Mouse (Mus musculus) layer of hippocampus, adult 11-12 months (tissue): ENCODE results near the gene Mtus2.
"Not testable (repeated sequence)": the region's sequence is repeated elsewhere in the genome, so short reads cannot be mapped to it uniquely, and the experiment has no call there.

ENCODE experiments used
- DNase-seq: peaks from one replicate; pipeline ENCODE4 v3.0.0; 2022; ENCODE audit warnings: low spot score

Gene Mtus2

DNA sequence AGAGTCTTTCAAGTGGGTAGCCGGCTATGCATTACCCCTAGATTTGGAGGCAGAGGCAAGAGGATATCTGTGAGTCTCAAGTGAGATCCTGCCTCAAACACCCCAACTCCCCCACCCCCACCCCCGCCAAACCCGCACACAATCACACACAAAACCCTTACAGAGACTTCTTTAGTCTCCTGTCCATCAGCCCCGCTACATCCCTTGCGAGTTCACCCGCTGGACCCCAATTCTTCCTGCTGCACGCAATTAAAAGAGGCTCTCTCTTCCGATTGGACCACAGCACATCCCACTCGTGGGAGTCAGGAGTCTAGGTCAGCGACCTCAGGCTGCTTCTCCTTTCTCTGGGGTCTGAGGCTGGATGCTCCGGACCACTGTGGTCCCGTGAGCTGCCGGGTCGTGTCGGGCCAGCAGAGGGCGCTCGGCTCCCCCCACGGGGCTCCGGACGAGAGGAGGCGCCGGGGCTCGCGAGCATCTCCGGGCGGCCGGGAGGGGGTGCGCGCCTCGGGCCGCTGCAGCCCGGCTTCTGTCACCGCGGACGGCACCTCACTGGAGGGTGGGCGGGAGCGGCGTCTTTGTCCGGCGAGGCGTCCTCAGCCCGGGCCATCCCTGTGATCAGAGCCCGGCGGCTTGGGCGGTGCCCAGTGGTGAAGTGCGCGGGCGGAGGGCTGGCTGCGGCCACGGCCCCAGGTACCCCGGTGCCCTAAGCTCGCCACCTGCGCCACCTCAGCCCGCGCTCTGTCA lies at the start of gene Mtus2:
Gene Mtus2, plus strand, starts transcription at position 500 of the 744 bp plus-strand sequence.
- peak; percentile 88 for DNase-seq

GRCm38 (mm10) chr5:147907851-147908250 lies 49.3 kb upstream of the Mtus2 start:
- no peak for DNase-seq

- peak; percentile 16 for DNase-seq
Observed at GRCm38 (mm10) chr5:147910807-147911509, 46.2 kb upstream of the Mtus2 start.

DNA sequence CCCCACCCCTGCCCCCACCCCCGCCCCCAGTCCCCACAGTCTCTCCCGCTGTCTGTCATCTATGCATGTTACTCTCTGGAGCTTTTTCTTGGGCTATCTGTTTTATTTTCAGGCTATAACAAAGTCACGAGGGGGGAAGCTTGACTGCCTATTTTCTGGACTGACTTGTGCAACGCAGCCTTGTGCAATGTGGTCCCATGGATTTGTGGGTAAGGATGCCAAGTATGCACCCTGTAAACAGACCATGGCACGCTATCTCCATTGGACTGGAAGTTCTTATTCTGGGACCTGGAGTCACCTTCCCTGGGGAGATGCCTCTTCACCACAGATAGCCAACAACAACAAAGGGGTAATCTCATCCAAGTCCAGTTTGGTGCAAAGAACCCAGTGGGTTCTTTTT lies 45.4 kb upstream of the Mtus2 start:
- DNase-seq: peak; percentile 26

DNA sequence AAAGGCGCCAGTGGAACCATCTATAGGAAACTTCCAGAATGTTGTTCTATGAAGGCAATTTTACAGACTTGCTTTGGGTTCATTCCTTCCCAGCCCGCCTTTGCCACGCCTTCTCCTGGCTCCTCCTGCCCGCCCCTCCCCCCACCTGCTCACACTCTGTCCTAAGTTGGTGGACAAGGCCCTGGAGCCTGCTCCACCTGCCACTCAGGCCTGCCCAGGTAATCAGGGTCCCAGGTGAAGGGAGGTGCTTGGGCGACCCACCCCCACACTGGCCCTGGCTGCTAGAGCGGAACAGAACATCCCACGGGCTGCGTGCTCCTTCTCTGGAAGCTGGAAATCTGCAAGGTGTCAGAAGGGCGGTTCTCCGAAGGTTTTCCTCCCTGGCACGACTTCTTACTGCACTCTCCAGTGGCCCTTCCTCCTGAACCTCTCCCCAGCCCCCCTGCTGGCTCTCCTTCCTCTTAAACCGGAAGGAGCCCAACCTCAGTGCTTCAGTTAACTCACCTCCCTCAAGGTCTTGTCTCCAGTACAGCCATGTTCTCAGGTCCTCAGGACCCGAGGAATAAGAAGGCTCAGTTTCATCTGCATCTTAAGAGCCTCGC lies 43.8 kb upstream of the Mtus2 start:
- DNase-seq: no peak

GRCm38 (mm10) chr5:147915038-147915566 lies 42.0 kb upstream of the Mtus2 start:
- no peak for DNase-seq

- DNase-seq: no peak
Observed at GRCm38 (mm10) chr5:147916171-147916570, 40.9 kb upstream of the Mtus2 start.

DNA sequence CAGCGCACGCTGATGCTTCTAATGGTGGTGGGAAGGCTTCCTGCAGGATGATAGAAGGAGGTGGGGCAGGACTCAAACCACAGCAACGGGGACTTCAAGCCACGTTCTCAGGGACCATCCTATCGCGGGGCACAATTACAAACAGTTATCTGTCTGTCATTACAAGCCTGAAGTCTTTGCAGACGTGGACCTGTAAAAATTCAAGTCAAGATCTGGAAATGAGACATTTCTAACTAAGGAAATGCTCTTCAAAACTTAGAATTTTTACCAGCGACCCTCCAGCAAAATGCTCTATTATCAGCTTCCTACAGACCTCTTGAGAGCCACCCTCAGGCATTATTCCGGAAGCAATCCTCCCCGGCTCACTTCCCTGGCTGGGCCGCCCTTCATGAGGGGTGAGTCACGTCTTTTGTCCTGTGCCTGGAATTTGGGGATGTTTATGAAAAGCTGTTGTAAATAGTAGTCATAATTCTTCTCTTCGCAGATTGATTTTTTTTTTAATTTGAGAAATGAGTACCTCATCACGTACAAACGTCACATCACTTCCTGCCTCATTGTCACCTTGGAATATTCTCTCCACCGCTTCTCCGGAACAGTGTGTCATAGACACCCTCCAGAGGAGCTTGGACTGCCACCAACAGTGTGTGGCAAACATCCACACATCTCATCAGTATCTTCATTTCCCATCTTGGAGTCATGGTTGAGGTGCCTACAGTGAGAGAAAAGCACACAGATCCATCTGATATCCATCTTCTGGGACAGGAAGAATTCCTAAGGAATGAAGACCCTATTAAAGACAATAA lies 38.9 kb upstream of the Mtus2 start:
- DNase-seq: no peak

GRCm38 (mm10) chr5:147924621-147925020 lies 32.5 kb upstream of the Mtus2 start:
- DNase-seq: no peak

GRCm38 (mm10) chr5:147925935-147926604 lies 31.1 kb upstream of the Mtus2 start:
- DNase-seq: no peak

GRCm38 (mm10) chr5:147928668-147929497 lies 28.2 kb upstream of the Mtus2 start:
- DNase-seq: no peak

DNA sequence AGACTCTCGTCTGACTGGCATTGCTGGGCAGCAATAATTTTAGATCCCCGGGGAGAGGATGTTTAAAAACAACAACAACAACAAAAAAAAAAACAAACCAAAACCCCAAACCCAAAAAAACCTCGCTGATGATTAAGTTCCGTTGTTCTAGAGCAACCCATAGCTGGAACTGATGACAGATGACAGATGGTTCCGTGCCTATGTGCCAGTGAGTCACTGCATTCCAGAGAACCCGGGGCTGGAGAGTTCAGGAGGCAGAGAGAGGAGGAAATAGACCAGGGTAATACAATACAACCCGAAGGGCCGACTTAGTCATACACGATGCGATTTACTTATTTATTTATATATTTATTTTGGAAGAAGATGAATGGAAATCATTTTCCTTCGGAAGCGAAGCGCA lies 22.0 kb upstream of the Mtus2 start:
- no peak for DNase-seq

DNA sequence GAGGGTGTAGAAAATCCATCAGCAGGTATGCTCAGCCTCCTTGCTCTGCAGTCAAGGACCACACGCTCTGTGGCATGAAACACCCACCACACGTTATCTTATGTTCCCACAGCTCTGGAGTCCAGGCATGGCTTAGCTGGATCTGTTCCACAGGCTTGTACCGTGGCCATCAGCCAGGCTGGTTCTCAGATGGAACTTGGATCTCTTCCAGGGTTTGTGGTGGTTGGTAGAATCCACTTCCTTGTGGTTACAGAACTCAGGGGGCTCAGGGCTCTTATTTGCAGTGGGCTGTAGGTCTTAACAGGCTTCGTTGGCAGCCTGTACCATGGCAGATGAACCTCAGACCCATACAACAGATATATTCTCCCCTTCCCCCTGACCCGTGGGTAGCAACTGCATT lies 17.9 kb upstream of the Mtus2 start:
- no peak for DNase-seq

DNA sequence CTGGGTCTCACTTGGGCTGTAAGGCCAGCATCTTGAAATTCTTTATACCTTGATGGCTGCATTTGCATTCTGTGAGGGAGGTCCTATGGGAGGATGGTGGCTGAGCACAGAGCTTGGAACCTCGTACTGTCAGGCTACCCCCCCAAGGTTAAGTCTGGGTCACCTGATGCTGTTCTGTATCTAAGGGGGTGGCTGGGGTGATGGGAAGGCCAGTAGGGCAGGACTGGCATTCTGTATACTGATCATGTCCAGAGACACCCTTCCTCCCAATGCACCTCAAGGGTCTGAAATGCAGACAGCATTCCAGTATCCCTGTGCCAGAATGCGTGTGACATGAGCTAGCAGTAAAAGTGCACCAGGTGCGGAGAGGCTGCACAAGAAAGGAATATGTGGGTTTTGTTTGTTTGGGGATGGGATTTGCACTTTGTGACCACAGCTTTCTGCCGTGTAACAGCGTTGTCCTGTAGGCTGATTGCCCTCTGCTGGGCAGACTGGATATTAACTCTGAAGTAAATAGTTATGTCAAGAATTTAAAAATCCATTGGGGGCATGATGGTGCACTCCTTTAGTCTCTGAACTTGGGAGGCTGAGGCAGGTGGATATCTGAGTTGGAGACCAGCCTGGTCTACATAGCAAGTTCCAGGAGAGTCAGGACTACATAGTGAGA lies 12.0 kb upstream of the Mtus2 start:
- peak; percentile 44 for DNase-seq

- DNase-seq: no peak
Observed at GRCm38 (mm10) chr5:147949881-147950280, 7.2 kb upstream of the Mtus2 start.

GRCm38 (mm10) chr5:147951751-147952150 lies 5.4 kb upstream of the Mtus2 start:
- DNase-seq: no peak

GRCm38 (mm10) chr5:147953181-147953580 lies 3.9 kb upstream of the Mtus2 start:
- not testable (repeated sequence) for DNase-seq

DNA sequence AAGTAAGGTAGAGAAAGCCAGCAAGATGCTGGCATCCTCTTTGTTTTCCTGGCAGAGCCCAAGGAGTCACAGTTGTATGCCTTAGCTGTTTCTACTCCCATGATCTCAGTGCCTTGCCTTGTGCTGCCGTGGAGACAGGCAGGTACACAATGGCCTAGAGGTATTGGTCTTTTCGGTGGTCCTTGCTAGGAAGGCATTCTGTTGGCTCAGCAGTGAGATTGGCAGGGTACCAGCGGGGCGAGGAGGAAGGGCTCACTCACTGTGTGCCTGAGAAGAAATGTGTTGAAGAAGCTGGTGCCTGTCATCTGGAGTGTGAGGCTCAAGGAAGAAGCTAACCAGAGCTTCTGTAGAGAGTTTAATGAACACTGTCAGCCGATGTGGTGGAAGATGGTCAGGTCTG lies 1.4 kb upstream of the Mtus2 start:
- no peak for DNase-seq

DNA sequence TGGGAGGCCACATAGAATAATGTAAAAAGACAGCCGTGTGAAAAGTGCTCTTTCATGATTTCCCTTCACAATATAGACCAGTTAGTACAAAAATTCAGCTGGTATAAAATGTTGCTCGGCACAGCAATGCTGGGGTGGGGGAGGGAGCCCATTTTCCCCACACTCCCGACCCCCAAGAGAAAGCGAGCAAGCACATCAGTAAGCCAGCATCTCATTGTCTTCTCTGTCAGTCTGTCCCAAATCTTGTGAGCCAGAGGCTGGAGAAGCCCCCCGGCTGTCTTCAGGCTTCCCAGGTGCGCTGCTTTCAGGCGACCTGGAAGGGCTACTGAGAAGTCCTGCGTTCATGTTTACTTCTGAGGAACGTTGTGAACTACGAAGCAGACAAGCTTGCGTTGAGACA lies 699 bp upstream of the Mtus2 start:
- no peak for DNase-seq
